Mouse (Mus musculus) intestine, postnatal 0 days (tissue): Measurements from ENCODE around the gene 3830406C13Rik. TPM values are rescaled to one million over a fixed set of nuclear protein-coding genes. Genes with fewer than 3 reads are reported as not detected.

ENCODE experiments used
- ATAC-seq: fragments of 200-750 bp; cut with Nextera tagmentation; 2 replicates; pipeline ENCODE4 v1.8.0; 2017; ENCODE audit warnings: mild to moderate bottlenecking, moderate TSS enrichment, moderate library complexity
- H3K27ac ChIP-seq: fragments of 300-500 bp; sonication (generic); 2 replicates; pipeline ENCODE4 v1.5.1; 2014; ENCODE audit warnings: mild to moderate bottlenecking, low read depth, low read length, moderate library complexity
- H3K27me3 ChIP-seq: fragments of 300-500 bp; sonication (generic); replicated peaks from 2 replicates; pipeline ENCODE4 v1.6.1; 2014; ENCODE audit warnings: low read length, mixed read lengths; ENCODE audit not compliant: control insufficient read depth, insufficient read depth
- H3K36me3 ChIP-seq: fragments of 300-500 bp; sonication (generic); 2 replicates; pipeline ENCODE4 v1.6.1; 2014; ENCODE audit warnings: mild to moderate bottlenecking, moderate library complexity; ENCODE audit not compliant: control insufficient read depth, insufficient read depth
- H3K4me1 ChIP-seq: fragments of 300-500 bp; sonication (generic); replicated peaks from 2 replicates; pipeline ENCODE4 v1.6.1; 2014; ENCODE audit warnings: antibody characterized with exemption, low read length, mixed read lengths; ENCODE audit not compliant: control insufficient read depth, insufficient read depth
- H3K4me2 ChIP-seq: fragments of 300-500 bp; sonication (generic); replicated peaks from 2 replicates; pipeline ENCODE4 v1.6.1; 2014; ENCODE audit warnings: low read depth, mild to moderate bottlenecking, moderate library complexity
- H3K4me3 ChIP-seq: fragments of 300-500 bp; sonication (generic); 2 replicates; pipeline ENCODE4 v1.5.1; 2014; ENCODE audit warnings: low read depth, low read length
- H3K9ac ChIP-seq: fragments of 300-500 bp; sonication (generic); 2 replicates; pipeline ENCODE4 v1.6.1; 2014; ENCODE audit warnings: mild to moderate bottlenecking, low read depth, low read length
- H3K9me3 ChIP-seq: fragments of 300-500 bp; sonication (generic); 2 replicates; pipeline ENCODE4 v1.6.1; 2016; ENCODE audit warnings: mixed run types; ENCODE audit not compliant: control insufficient read depth
- CTCF ChIP-seq: sonication (generic); IDR thresholded peaks from 2 replicates; pipeline ENCODE4 v1.5.1; 2016; ENCODE audit warnings: low read depth, mild to moderate bottlenecking, control low read depth, antibody characterized with exemption, moderate library complexity
- WGBS: fragments of 180-500 bp; shearing (Covaris S2); extraction: QIAGEN DNeasy Blood & Tissue Kit; methylation state at CpG from one replicate; pipeline ENCODE4 v1.1.7; 2014; 5-methylcytosine and 5-hydroxymethylcytosine counted together
- polyA plus RNA-seq: library from polyadenylated mRNA; unstranded; fragments of >200 nt; fragmentation: Nextera tagmentation; extraction: Ambion mirVana; gene quantifications from 2 replicates; pipeline ENCODE4 v1.2.1, GENCODE M21; 2015

3830406C13Rik gene
- polyA plus RNA-seq, 1 experiment from 2014 or later: 39.8 TPM

- Histone ChIP-seq H3K9ac (no peak overlapping the region), H3K4me1 (no peaks in the 10 kb centered on the region), H3K36me3 (no peaks in the 10 kb centered on the region), H3K9me3 (no peaks in the 10 kb centered on the region), H3K4me3 (no peak overlapping the region), H3K27me3 (peaks cover 97% of the 10 kb centered on the region), H3K4me2 (no peak overlapping the region; the same call in 1 of the 2 replicates), H3K27ac (no peak overlapping the region)
- 4% methylated on average over 24 of the region's 24 CpGs for WGBS
- no peak for ATAC-seq
- no peak for TF ChIP-seq CTCF
Measured at GRCm38 (mm10) chr14:12341789-12342457, 58.0 kb downstream of the 3830406C13Rik start.

- H3K4me3 ChIP-seq: no peak overlapping the region
- no peak overlapping the region for H3K27ac ChIP-seq
- H3K4me1 ChIP-seq: no peaks in the 10 kb centered on the region
- ATAC-seq: no peak
- H3K27me3 ChIP-seq: peaks cover 97% of the 10 kb centered on the region
- no peak overlapping the region for H3K9ac ChIP-seq
- H3K4me2 ChIP-seq: no peak overlapping the region
- no peaks in the 10 kb centered on the region for H3K9me3 ChIP-seq
- no peak for TF ChIP-seq CTCF
- H3K36me3 ChIP-seq: no peaks in the 10 kb centered on the region
- 5% methylated on average over 23 of the region's 23 CpGs for WGBS
Measured at GRCm38 (mm10) chr14:12342458-12343131, 58.6 kb downstream of the 3830406C13Rik start.

GRCm38 (mm10) chr14:12343451-12343941 lies 59.5 kb downstream of the 3830406C13Rik start:
- no peak overlapping the region for H3K4me2 ChIP-seq
- WGBS: 3% methylated on average over 20 of the region's 20 CpGs
- no peak for TF ChIP-seq CTCF
- ATAC-seq: no peak
- H3K4me1 ChIP-seq: no peaks in the 10 kb centered on the region
- no peak overlapping the region for H3K4me3 ChIP-seq
- H3K9ac ChIP-seq: no peak overlapping the region
- no peaks in the 10 kb centered on the region for H3K9me3 ChIP-seq
- no peaks in the 10 kb centered on the region for H3K36me3 ChIP-seq
- peaks cover 94% of the 10 kb centered on the region for H3K27me3 ChIP-seq
- no peak overlapping the region for H3K27ac ChIP-seq

GRCm38 (mm10) chr14:12344061-12344745 lies 60.2 kb downstream of the 3830406C13Rik start:
- no peaks in the 10 kb centered on the region for H3K9me3 ChIP-seq
- WGBS: 4% methylated on average over 24 of the region's 24 CpGs
- H3K4me1 ChIP-seq: no peaks in the 10 kb centered on the region
- peaks cover 92% of the 10 kb centered on the region for H3K27me3 ChIP-seq
- H3K4me2 ChIP-seq: no peak overlapping the region
- no peak for TF ChIP-seq CTCF
- ATAC-seq: no peak
- H3K27ac ChIP-seq: no peak overlapping the region
- H3K36me3 ChIP-seq: no peaks in the 10 kb centered on the region
- no peak overlapping the region for H3K9ac ChIP-seq
- 0 out of 2 replicates have a peak overlapping the region, but pooled peaks have one; percentile 7 for H3K4me3 ChIP-seq

- Histone ChIP-seq H3K4me1 (no peaks in the 10 kb centered on the region), H3K4me2 (peak overlapping the region; percentile 24; the same call in 1 of the 2 replicates), H3K9me3 (no peaks in the 10 kb centered on the region), H3K9ac (no peak overlapping the region), H3K27ac (no peak overlapping the region), H3K27me3 (peaks cover 92% of the 10 kb centered on the region), H3K4me3 (0 out of 2 replicates have a peak overlapping the region, but pooled peaks have one; percentile 7), H3K36me3 (no peaks in the 10 kb centered on the region)
- under 1% methylated on average over 39 of the region's 39 CpGs for WGBS
- no peak for ATAC-seq
- TF ChIP-seq CTCF: no peak
Measured at GRCm38 (mm10) chr14:12344746-12345240, 60.8 kb downstream of the 3830406C13Rik start.
